Mouse (Mus musculus): Measurements from ENCODE around the gene Eif3g. TPM values are rescaled to one million over a fixed set of nuclear protein-coding genes. Genes with fewer than 3 reads are reported as not detected.
A peak's percentile ranks its signal among the peaks of the same experiment; 100 is the strongest.

The Eif3g gene
- total RNA-seq, 2 experiments from 2014 or later, result 120 to 124 TPM

DNA sequence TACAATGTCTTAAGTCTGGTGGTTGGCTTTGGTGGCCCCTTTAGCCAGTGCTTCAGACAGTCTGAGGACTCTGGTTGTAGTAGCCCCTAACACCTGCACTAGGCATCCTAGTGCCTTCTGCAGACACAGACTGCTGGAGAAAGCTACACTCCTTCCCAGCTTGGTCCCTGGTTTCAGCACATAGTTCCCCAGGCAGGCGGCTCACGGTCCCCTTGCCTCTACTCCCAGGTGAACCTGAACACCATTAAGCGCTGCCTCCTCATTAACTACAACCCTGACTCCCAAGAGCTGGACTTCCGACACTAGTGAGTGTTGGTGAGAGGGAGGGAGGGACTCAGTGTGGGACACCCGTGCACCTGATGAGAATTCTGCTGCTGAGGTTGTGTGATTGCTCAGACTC is 8.0 kb downstream of the Eif3g start:
- no peak for DNase-seq (ENCODE audit: low spot score in 2 of 2)
- intact Hi-C loops (cut with DNase I), result no loop called here

DNA sequence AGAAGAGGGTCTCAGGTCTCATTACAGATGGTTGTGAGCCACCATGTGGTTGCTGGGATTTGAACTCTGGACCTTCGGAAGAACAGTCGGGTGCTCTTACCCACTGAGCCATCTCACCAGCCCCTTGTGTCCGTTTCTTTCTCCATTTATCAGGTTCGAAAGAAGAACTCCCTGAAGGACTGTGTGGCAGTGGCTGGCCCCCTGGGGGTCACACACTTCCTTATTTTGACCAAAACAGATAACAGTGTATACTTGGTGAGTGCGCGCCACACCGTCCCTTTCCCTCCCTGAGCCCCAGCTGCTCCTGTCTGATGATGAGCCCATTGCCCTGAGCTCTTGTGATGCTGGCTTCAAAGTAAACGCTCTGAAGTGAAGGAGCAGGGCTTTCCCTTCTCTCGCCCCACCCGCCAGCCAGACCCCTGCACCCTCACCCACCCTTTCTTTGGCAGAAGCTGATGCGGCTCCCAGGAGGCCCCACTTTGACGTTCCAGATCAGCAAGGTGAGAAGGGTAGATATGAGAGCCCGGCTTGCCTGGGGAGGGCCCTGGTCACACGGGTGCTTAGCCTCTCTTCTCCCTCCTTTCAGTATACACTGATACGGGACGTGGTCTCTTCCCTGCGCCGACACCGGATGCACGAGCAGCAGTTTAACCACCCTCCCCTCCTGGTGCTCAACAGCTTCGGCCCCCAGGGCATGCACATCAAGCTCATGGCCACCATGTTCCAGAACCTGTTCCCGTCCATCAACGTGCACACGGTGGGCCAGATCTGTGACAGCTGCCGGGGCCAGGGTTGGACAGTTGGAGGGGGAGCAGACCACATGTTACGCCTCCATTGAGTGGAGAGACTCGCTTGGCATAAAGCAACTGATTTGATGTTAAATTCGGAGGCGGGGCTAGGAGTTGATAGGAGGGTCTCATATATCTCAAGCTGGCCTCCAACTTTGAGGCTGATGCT is 9.0 kb downstream of the Eif3g start:
- intact Hi-C loops (cut with DNase I), result no loop called here
- no peak for DNase-seq (ENCODE audit: low spot score in 2 of 2)

DNA sequence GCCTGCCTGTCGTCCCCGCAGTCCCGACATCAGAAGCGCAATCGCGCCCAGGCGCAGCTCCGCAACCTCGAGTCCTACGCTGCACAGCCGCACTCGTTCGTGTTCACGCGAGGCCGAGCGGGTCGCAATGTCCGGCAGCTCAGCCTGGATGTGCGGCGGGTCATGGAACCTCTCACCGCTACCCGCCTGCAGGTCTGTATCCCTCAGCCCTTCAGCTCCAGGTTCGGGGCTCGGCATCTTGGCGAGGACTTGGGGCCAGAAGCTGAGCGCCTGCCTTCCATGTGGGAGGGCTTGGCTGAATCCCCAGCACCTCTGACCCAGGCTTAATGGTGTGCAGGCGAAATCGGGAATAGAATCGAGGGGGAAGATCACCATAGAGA is 10.0 kb downstream of the Eif3g start:
- DNase-seq (ENCODE audit: low spot score in 2 of 2), result no peak
- intact Hi-C loops (cut with DNase I), result no loop called here

DNA sequence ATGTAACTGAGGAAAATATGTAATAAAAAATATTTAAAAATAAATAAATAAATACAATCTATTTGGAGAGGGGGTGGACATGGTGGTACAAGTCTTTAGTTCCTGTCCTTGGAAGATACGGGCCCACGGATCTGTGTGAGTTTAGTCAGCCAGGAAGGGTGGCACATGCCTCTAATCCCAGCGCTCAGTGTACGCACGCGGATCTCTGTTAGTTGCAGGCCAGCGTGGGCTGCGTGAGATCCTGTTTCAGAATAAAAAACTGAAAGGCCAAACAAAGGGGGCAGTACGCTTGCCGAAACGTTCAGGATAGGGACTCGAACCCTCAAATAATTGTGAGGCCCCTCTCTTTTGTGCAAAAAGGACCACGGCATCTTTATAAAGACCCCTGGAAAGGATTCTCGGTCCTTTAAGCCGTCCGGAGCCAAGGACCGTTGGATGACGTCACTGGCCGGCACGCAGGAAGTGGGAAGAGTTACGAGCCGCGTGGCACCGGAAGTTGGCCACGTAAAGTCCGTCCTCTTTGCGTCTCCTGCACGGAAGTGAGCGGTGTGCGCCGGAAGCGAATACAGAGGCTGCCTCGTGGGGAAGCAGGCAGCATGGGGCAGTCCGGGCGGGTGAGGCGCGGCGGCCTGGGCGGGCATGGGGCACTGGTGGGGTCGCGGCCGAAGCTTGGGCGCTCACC is 10.6 kb downstream of the Eif3g start, which contains the start of gene Ppan:
Ppan (plus strand) TSS at position 472 of the 682 bp plus-strand sequence.
- DNase-seq (ENCODE audit: low spot score in 2 of 2), result peak; percentile 95 to 97
- intact Hi-C loops (cut with DNase I), result no loop called here

DNA sequence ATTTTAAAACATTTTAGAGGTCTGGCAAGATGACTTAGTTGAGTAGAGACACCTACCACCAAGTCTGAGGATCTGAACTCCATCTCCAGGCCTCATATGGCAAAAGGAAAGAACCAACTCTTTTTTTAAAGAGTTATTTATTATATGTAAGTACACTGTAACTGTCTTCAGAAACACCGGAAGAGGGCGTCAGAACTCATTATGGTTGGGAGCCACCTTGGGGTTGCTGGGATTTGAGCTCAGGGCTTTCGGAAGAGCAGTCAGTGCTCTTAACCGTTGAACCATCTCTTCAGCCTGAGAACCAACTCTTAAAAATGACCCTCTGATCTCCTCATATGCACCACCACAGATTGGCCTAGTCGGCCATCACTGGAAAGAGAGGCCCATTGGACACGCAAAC is 11.2 kb downstream of the Eif3g start:
- no peak for DNase-seq (ENCODE audit: low spot score in 2 of 2)
- intact Hi-C loops (cut with DNase I), result no loop called here

DNA sequence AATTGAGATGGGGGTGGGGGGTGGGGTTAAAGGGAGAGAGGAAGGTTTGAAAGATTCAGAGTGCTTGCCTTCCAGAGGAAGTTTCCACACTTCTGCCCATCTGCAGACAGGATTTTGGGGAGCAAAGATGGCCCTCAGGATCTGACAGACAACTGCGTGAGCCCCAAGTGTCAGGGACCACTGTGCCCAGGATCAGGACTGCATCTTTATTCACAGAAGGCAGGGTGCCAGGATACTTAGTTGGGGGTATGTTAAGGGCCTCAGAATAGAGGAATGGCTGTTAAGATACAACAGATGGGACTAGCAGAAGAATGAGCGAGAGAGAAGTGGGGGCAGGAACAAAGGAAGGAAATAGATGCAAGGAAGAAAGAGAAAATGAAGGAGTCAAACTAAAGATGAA is 11.9 kb downstream of the Eif3g start:
- DNase-seq (ENCODE audit: low spot score in 2 of 2), result no peak
- intact Hi-C loops (cut with DNase I), result no loop called here

DNA sequence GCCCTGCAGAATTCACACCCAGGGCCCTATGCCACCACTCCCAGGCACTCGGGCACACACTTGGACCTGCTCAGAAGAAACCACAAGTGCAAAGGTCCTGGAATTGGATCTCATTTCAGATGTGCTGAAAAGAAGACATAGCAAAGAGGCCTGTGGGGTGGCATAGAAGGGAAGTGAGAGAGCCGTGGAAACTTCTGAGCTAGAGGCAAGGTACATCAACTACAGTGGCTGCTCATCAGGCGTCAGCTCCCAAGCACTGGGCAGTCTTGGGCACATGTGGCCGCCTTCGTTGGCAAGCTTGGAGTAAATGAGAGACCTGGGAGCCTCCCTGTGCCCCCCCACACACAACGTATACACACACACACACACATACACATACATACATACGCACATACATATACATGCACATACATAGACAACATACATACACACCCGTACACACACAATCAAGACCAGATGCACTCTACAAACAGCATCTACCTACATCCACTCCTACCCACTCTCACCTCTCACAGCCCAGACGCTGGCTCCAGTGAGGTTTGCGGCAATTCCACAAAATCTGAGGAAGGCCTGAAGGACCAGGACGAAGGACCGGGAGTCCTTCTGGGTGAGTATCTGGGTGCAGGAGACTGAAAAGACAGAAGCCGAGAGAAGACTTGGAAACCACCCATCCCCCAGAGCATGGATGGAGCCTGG is 19.2 kb downstream of the Eif3g start, which contains the start of gene Angptl6:
Angptl6 (minus strand) TSS at position 631 of the 696 bp plus-strand sequence.
- no peak for DNase-seq (ENCODE audit: low spot score in 2 of 2)
- intact Hi-C loops (cut with DNase I), result no loop called here

DNA sequence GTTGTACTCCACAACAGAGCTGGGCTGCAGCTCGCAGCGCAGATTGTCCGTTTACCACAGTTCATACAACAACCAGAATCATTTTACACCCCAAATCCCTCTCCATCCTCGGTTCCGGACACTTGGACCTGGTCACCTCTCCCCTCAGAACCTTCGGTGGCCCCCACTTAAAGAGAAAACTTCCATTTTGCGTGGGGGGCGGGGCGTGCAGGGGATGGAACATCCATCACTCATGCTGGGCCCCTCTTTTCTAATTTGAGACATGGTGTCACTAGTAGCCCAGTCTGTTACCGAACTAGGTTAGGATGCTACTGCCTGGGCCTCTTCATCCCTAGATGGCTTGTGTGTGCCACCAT is 19.7 kb downstream of the Eif3g start:
- no peak for DNase-seq (ENCODE audit: low spot score in 2 of 2)
- intact Hi-C loops (cut with DNase I), result no loop called here

DNA sequence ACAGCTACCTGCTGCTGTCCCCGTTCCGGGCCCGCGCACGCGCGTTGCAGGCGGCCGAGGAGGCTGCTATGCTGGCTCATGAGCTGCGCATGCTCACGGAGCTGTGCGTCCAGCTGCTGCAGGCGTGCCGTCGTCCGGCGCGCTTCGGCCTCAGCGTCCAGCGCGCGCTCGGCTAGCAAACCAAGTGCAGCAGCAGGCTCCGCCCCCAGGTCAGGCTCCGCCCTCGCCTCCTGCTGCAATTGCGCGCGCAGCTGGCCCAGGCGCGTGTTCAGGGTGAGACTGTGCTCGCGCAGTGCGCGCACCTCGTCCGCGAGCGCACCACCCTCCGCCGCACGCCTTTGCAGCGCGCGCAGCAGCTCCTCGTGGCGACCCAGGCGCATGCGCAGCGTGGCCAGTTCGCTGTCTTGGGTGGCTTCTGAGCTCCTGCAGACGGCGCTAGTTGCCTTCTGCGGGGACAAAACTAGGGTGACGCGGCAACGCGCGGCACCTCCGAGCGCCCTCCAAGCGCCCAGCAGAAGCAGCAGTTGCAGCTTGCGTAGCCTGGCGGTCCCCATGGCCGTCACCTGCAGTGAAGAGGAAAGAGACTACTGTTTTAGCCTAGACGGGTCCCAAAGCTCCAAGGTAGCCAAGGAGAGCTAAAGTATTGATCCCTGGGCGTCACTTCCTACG is 20.2 kb downstream of the Eif3g start:
- peak; percentile 100 for DNase-seq (ENCODE audit: low spot score in 2 of 2)
- intact Hi-C loops (cut with DNase I), result no loop called here

DNA sequence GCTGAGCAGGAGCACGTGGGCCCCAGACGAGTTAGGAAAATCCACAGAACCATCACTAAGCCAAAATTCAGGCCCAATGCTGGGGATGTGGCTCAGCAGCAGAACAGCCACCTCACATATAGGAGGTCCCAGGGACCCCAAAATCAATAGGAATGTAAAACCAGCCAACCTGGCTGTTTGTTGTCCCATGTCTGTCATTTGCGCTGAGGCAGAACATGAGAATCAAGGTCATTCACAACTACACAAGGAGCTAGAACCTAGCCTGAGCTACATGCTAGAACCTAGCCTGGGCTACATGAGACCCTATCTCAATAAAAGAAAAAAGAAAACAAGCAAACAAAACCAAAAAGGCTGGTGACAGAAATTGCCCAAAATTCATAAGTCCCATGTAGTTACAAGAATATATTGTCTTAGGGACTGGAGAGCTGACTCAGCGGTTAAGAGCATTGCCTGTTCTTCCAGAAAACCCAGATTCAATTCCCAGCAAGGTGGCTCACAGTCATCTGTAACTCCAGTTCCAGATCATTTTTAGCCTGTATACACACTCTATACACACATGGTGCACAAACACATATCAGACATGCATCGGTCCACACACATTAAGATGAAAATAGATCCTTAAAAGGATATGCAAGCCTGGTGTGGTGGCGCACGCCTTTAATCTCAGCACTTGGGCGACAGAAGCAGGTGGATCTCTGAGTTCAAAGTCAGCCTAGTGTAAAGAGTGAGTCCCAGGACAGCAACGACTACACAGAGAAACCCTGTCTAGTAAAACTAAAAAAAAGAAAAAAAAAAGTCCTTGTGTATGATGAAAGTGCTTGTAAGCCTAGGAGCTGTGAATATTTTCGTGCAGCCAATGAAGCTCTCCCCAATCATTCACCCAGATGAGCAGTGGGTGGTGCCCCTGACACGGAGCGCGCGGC is 21.0 kb downstream of the Eif3g start:
- DNase-seq (ENCODE audit: low spot score in 2 of 2), result no peak
- intact Hi-C loops (cut with DNase I), result no loop called here

DNA sequence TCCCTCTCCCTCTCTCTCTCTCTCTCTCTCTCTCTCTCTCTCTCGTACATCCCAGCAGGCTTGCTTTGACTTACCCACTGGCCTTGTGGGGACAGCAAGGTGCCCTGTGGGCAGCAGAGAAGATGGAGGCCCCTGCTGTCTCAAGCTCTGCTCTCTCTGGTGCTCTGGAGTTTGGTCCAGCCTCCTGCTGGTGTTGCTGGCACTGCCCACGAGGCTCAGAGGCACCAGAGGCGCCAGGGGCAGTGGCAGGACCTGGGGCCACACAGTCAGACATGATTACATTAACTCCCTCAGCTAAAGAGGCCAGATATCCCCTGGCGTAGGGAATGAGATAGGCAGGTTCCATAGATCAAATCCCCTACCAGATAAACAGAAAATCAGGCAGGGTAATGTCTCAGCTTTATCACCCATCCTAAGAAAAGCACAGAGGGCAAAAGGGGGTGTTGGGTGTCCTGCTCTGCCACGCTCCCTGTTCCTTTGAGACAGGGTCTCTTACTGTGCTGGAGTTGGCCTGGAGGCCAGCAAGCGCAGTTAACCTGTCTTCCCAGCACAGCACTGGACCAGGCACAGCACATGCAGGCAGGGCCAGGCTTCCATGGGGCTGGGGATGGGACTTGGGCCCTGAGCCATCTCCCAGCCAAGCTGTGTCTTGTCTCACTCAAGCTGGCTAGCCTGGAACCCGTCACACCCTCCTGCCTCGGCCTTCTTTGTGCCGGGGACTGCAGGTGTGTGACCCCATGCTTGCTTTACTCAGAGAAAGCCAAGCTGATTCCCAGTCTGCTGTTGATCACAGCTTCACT is 21.9 kb downstream of the Eif3g start:
- no peak for DNase-seq (ENCODE audit: low spot score in 2 of 2)
- intact Hi-C loops (cut with DNase I), result no loop called here

DNA sequence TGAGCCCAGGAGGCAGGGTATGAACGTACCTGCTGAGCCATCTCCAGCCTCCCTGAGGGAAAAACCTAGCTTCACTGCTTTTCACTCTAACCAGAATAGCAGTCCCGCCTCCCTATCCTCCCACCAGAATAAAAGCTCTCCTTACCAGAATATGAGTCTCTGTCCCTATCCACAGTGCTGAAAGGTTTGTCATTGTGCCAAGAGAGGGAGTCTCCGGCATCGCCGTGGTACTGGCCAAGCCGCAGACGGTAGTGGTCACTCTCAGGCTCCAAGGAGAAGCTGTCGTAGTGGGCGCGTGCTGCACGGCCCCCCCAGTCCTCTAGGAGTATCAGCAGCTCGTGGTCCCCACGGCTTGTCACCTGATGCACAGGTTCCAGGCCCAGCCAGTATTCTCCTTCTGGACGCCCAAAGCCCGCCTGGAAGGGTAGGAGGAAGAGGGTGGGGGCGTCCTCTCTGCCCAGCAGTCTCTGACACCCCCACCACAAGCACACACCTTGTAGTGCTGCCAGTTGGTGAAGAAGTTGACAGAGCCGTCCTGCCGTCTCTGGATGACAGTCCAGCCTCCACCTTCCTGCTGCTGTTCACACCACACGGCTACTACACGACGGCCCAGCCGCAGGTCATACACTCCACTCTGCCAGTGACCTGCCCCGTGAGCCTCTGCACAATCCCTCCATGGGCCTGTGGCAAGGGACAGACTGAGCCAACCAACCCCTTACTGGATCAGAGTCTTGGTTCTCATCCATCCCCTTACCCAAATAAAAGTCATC is 23.2 kb downstream of the Eif3g start:
- peak in 1 of 2 experiments; percentile 62 for DNase-seq (ENCODE audit: low spot score in 2 of 2)
- intact Hi-C loops (cut with DNase I), result no loop called here

DNA sequence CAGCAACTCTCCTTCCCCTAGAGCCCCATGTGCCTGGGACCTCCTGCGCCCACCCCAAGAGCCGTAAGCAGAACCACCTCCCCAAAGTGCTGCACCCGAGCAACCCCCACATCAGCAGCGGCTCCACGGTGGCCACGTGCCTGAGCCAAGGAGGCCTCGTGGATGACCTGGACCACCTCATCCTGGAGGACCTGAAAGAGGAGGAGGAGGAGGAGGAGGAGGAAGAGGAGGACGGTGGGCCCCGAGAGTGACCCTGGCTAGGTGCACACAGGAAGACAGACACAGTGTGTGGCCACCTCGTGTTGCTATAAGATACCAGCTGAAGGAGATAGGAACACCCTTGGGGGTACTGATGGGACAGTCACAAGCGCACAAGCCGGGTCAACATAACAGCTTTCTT is 24.9 kb downstream of the Eif3g start:
- intact Hi-C loops (cut with DNase I), result no loop called here
- DNase-seq (ENCODE audit: low spot score in 2 of 2), result no peak

DNA sequence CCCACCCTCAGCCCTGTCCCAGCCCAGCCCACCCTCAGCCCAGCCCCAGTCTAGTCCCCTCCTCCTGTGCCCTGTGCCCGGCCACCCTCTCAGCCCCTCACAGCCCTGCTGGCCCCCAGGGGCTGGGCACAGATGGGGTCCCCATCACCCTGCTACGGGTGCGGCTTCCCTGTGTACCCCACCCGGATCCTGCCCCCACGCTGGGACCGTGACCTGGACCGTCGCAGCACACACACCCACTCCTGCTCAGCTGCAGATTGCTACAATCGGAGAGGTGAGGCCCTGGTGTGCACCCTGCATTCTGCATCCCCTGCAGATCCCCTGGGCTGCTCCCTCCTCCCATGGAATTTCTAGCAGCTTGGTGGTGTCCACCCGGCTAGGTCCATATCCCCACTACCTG is 25.4 kb downstream of the Eif3g start:
- DNase-seq (ENCODE audit: low spot score in 2 of 2), result no peak
- intact Hi-C loops (cut with DNase I), result no loop called here

DNA sequence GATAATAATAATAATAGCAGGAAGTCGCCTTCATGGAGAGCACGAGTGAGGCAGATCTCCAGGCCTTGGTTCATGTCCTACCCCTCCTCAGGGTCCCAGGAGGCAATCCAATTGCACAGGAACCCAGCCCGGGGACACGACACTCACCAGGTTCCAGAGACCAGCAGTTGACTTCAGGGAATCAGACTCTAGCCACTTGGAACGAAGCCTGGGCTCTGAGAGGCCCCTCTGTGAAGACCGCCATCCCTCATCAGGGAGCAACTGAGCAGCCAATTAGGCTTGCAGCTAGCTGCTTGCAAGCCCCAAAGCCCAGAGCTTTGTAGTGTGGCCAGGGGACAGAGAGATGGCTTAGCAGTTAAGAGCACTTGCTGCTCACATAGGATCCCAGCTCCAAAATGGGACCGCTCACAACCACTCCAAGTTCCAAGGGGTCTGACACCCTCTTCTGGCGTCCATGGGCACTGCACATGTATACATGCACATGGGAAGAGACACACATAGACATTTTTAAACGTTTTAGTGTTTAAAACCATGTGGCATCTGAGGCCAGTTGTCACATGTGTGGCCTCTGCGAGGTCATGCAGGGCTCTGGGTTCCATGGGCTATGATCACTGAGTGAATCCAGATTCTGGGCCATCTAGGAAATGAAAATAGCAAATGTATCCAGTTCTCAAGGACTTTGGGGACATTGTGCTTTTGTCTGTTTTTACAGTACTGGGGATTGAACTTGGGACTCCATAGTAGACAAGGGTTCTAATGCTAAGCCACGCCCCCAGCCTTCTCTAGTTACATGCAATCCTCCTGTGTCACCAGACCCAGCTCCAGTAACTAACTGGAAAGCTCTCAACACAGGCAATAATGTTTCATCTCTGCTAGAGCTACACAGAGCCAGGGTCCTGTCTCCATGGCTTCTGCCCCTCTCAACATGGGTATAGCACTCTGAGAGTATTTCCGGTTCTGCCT is 27.9 kb downstream of the Eif3g start:
- intact Hi-C loops (cut with DNase I), result no loop called here

DNA sequence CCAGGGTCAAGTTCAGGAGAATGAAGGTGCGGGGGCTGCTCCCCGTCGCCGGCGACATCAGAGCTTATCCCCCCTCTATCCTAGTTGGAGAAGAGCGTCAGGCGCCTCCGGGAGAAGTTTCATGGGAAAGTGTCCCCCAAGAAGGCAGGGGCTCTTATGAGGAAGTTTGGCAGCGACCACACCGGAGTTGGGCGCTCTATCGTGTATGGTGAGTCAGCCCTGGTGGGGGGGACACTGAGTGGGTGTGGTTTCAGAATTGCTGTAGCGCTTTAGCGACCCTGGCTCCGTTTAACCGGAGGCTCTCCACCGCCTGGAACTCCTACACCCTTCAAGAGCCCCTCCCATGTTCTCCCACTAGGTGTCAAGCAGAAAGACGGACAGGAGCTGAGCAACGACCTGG is 29.2 kb downstream of the Eif3g start:
- no peak for DNase-seq (ENCODE audit: low spot score in 2 of 2)
- intact Hi-C loops (cut with DNase I), result no loop called here

More for the DNA sequence above, 27.9 kb downstream of the Eif3g start:
- DNase-seq (ENCODE audit: low spot score in 2 of 2), result no peak
